Mouse (Mus musculus) forebrain, embryonic 10.5 days (tissue): ENCODE data around the gene Olfr95. TPM values are rescaled to one million over a fixed set of nuclear protein-coding genes. Genes with fewer than 3 reads are reported as not detected.
A peak's percentile ranks its signal among the peaks of the same experiment; 100 is the strongest.

Experiments
- DNase-seq: peaks from one replicate; pipeline ENCODE4 v3.0.0-alpha.2; 2017; ENCODE audit warnings: low spot score; ENCODE audit errors: extremely low spot score
- H3K27ac ChIP-seq: fragments of 300-500 bp; sonication (generic); 2 replicates; pipeline ENCODE4 v1.5.1; 2016; ENCODE audit warnings: mild to moderate bottlenecking
- H3K27me3 ChIP-seq: fragments of 300-500 bp; sonication (generic); 2 replicates; pipeline ENCODE4 v1.6.1; 2016; ENCODE audit warnings: mild to moderate bottlenecking; ENCODE audit not compliant: poor library complexity, severe bottlenecking
- H3K36me3 ChIP-seq: fragments of 300-500 bp; sonication (generic); replicated peaks from 2 replicates; pipeline ENCODE4 v1.6.1; 2016; ENCODE audit warnings: mild to moderate bottlenecking, moderate library complexity
- H3K4me1 ChIP-seq: fragments of 300-500 bp; sonication (generic); 2 replicates; pipeline ENCODE4 v1.6.1; 2016
- H3K4me3 ChIP-seq: fragments of 300-500 bp; sonication (generic); 2 replicates; pipeline ENCODE4 v1.5.1; 2016; ENCODE audit warnings: mild to moderate bottlenecking, moderate library complexity
- H3K9me3 ChIP-seq: fragments of 300-500 bp; sonication (generic); 2 replicates; pipeline ENCODE4 v1.6.1; 2016; ENCODE audit warnings: mild to moderate bottlenecking, moderate library complexity
- WGBS: fragments of 180-500 bp; shearing (Covaris S2); methylation state at CpG from one replicate; pipeline ENCODE4 v1.1.7; 2016; 5-methylcytosine and 5-hydroxymethylcytosine counted together
- polyA plus RNA-seq: library from polyadenylated mRNA; unstranded; fragments of >200 nt; fragmentation: Nextera tagmentation; extraction: Ambion mirVana; gene quantifications from 2 replicates; pipeline ENCODE4 v1.2.1, GENCODE M21; 2016

Gene Olfr95
- polyA plus RNA-seq, 1 experiment from 2014 or later: not detected

DNA sequence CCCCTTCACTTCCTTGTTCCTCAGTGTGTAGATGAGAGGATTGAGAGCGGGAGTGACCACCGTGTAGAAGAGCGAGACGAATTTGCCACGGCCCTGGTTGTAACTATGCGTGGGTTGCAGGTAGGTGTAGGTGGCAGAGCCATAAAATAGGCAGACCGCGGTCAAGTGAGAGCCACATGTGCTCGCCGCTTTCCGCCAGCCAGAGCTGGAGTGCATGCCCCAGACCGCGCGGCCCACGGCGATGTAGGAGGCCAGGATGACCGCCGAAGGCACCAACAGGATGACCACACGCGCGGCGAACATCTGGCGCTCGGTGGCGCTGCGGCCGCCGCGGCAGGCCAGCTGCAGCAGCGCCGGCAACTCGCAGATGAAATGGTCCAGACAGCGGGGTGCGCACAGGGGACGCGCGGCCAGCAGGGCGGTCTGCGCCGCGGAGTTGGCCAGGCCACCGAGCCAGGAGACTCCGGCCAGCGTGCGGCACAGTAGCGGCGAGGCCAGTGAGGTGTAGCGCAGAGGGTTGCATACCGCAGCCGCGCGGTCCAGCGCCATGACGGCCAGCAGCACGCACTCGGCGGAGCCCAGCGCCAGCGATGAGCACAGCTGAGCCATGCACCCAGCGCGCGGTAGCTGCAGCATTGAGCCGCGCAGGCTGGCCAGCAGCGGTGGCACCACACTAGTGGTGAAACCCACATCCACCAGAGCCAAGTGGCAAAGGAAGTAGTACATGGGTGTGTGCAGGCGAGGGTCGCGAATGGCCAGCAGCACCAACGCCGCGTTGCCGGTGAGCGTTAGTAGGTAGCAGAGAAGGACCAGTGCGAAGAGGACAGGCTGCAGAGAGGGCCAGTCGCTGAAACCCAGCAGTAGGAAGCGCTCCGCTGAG lies 15.8 kb downstream of the Olfr95 start:
- peak overlapping the region; percentile 65 for H3K4me3 ChIP-seq
- peak overlapping the region; percentile 64 for H3K27ac ChIP-seq
- no peaks in the 10 kb centered on the region for H3K36me3 ChIP-seq
- H3K9me3 ChIP-seq: no peaks in the 10 kb centered on the region
- H3K4me1 ChIP-seq: peaks cover 11% of the 10 kb centered on the region
- DNase-seq: peak; percentile 69
- WGBS: under 1% methylated on average over 77 of the region's 77 CpGs
- H3K27me3 ChIP-seq: peaks cover 54% of the 10 kb centered on the region

DNA sequence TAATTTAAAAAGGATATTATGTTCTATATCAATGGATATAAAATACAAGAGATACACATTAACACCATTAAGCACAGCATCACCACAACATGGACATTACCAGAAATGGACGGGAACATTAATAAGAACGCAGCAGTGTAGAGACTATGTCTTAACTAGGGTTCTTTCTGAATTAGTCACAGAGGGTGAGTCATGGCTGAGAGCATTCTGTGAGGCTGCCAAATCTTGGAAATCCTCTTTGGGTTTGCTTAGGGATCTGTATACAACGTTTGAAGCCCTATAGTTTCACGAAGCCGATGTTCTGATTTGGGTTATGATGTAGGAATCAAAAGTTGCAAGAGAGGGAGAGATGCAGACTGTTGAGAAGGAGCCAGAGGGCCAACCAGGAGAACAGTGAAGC lies 18.1 kb downstream of the Olfr95 start:
- Histone ChIP-seq H3K27me3 (peaks cover 49% of the 10 kb centered on the region), H3K4me1 (peaks cover 11% of the 10 kb centered on the region), H3K27ac (no peak overlapping the region), H3K9me3 (no peaks in the 10 kb centered on the region), H3K4me3 (no peak overlapping the region), H3K36me3 (no peaks in the 10 kb centered on the region)
- WGBS: 96% methylated on average over 5 of the region's 5 CpGs
- DNase-seq: no peak

- Histone ChIP-seq H3K27ac (no peak within 1 kb of the TSS), H3K27me3 (peaks cover 41% of the 10 kb centered on the region), H3K36me3 (no peaks in the 10 kb centered on the region), H3K9me3 (no peaks in the 10 kb centered on the region), H3K4me3 (no peak within 1 kb of the TSS), H3K4me1 (peaks cover 11% of the 10 kb centered on the region)
- WGBS: 86% methylated on average over 2 of the region's 2 CpGs
- no peak for DNase-seq
Observed at GRCm38 (mm10) chr17:37193656-37194055, 19.3 kb downstream of the Olfr95 start, which contains the start of gene Ubd. Ubd (plus strand) TSS chr17:37193892.

DNA sequence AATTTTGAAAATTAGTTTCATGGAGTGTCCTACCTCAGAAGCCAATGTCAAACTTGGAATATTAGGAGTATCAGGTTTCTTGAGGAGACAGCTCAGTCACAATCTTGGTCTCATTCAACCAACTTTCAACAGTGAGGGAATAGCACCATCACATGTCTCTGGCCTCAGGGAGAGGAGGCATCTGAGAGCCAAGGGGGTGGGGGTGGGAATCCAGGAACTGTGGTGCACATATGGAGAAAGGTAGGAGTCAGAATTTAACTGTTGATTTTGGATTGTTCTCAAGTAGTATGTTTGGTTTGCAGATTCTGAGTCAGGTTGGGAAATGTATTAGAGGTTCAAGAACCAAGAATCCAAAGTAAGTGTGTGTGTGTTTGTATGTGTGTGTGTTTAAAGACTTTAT lies 19.9 kb downstream of the Olfr95 start:
- Histone ChIP-seq H3K36me3 (no peaks in the 10 kb centered on the region), H3K27ac (no peak overlapping the region), H3K9me3 (no peaks in the 10 kb centered on the region), H3K27me3 (peaks cover 34% of the 10 kb centered on the region), H3K4me1 (peaks cover 11% of the 10 kb centered on the region), H3K4me3 (no peak overlapping the region)
- DNase-seq: no peak

DNA sequence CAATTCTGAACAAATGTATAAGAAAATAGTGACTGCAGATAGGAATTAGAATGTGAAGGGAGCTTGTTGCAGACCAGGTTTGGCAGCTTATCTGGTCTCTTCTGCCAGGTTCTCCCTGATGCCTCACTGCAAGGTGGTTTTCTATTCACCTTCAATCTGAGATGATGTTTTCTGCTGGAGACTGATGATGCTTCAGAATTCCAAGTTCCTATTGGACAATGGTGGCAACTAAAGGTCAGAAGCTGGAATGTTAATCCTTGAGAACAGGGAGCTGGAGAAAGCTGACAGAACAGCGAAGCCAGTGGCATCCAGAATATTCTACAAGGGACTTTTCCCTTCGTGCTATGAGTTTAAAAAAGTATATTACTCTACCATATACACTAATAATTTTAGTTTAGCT lies 22.2 kb downstream of the Olfr95 start:
- H3K27ac ChIP-seq: no peak overlapping the region
- H3K4me3 ChIP-seq: no peak overlapping the region
- no peaks in the 10 kb centered on the region for H3K4me1 ChIP-seq
- DNase-seq: no peak
- H3K27me3 ChIP-seq: peaks cover 11% of the 10 kb centered on the region
- H3K36me3 ChIP-seq: no peaks in the 10 kb centered on the region
- no peaks in the 10 kb centered on the region for H3K9me3 ChIP-seq
- WGBS: 31% methylated on average over 2 of the region's 2 CpGs

DNA sequence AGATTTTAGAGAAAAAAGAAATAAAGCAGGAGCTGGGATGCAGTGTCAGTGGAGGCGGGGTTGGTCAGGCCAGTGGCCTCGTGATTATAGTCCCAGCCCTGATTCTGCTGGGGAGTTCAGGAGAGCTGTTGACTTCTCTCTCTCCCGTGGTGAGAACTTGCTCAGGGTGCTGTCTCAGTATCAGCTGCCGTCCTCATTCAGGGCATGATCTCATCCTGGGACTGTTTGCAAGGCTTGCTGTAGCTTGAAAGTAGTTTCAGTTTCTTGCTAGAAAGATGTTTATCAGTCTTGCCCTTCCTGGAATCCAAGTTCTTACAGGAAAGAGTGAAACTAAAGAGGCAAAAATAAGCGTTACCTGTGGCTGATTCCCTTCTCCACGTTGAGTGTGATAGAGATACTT lies 27.4 kb downstream of the Olfr95 start:
- Histone ChIP-seq H3K27me3 (no peaks in the 10 kb centered on the region), H3K4me3 (no peak overlapping the region), H3K27ac (no peak overlapping the region), H3K36me3 (no peaks in the 10 kb centered on the region), H3K9me3 (no peaks in the 10 kb centered on the region), H3K4me1 (no peaks in the 10 kb centered on the region)
- WGBS: 64% methylated on average over 6 of the region's 6 CpGs
- no peak for DNase-seq

- Histone ChIP-seq H3K36me3 (no peaks in the 10 kb centered on the region), H3K9me3 (no peaks in the 10 kb centered on the region), H3K27me3 (no peaks in the 10 kb centered on the region), H3K27ac (no peak within 1 kb of the TSS), H3K4me3 (no peak within 1 kb of the TSS), H3K4me1 (no peaks in the 10 kb centered on the region)
- no peak for DNase-seq
Observed at GRCm38 (mm10) chr17:37161394-37161793, 51.5 kb downstream of the Olfr95 start, which contains the start of gene Olfr93. Olfr93 (minus strand) TSS chr17:37161494.

Other genes with a start within 250 kb of the Olfr95 start
- not detected in 2 replicates for gene 2410137M14Rik, start 231.9 kb downstream of the Olfr95 start, polyA plus RNA-seq
- gene H2-M5, start 223.6 kb downstream of the Olfr95 start, polyA plus RNA-seq: 0.74 and 0.94 TPM in 2 replicates
- gene Zfp57, start 212.0 kb downstream of the Olfr95 start, polyA plus RNA-seq: 78.5 and 81.0 TPM in 2 replicates
- 0.16 and 0.30 TPM in 2 replicates for gene Mog, start 189.7 kb downstream of the Olfr95 start, polyA plus RNA-seq
- 8.0 and 8.4 TPM in 2 replicates for gene Gabbr1, start 167.2 kb downstream of the Olfr95 start, polyA plus RNA-seq
- not detected in 2 replicates for gene Olfr90, start 124.6 kb downstream of the Olfr95 start, polyA plus RNA-seq
- 0.15 TPM in 1 of 2 replicates, not detected in the other for gene Olfr91, start 114.8 kb downstream of the Olfr95 start, polyA plus RNA-seq
- gene Olfr92, start 93.0 kb downstream of the Olfr95 start, polyA plus RNA-seq: not detected in 2 replicates
- gene Olfr93, start 51.6 kb downstream of the Olfr95 start, polyA plus RNA-seq: not detected in 2 replicates
- gene Ubd, start 19.2 kb downstream of the Olfr95 start, polyA plus RNA-seq: not detected in 2 replicates
- gene Olfr94, start 12.1 kb downstream of the Olfr95 start, polyA plus RNA-seq: not detected in 2 replicates
- gene Olfr96, start 7.0 kb upstream of the Olfr95 start, polyA plus RNA-seq: not detected in 2 replicates
- not detected in 2 replicates for gene Olfr97, start 24.2 kb upstream of the Olfr95 start, polyA plus RNA-seq
- not detected in 2 replicates for gene Olfr98, start 50.6 kb upstream of the Olfr95 start, polyA plus RNA-seq
- gene H2-M3, start 57.1 kb upstream of the Olfr95 start, polyA plus RNA-seq: 1.9 and 2.6 TPM in 2 replicates
- gene Olfr99, start 70.3 kb upstream of the Olfr95 start, polyA plus RNA-seq: not detected in 2 replicates
- not detected in 2 replicates for gene Olfr101, start 91.2 kb upstream of the Olfr95 start, polyA plus RNA-seq
- not detected in 2 replicates for gene Olfr102, start 103.9 kb upstream of the Olfr95 start, polyA plus RNA-seq
- gene Olfr103, start 126.6 kb upstream of the Olfr95 start, polyA plus RNA-seq: not detected in 2 replicates
- not detected in 2 replicates for gene Olfr104-ps, start 146.5 kb upstream of the Olfr95 start, polyA plus RNA-seq
- gene Olfr105-ps, start 165.9 kb upstream of the Olfr95 start, polyA plus RNA-seq: not detected in 2 replicates
- not detected in 2 replicates for gene Olfr106-ps, start 177.3 kb upstream of the Olfr95 start, polyA plus RNA-seq
- not detected in 2 replicates for gene Olfr107, start 186.1 kb upstream of the Olfr95 start, polyA plus RNA-seq
- not detected in 2 replicates for gene Olfr108, start 232.4 kb upstream of the Olfr95 start, polyA plus RNA-seq
- gene Olfr109, start 245.8 kb upstream of the Olfr95 start, polyA plus RNA-seq: not detected in 2 replicates